Mouse (Mus musculus) frontal cortex, adult 2 months (tissue): Measurements from ENCODE around the gene Lrrc57. TPM values are rescaled to one million over a fixed set of nuclear protein-coding genes. Genes with fewer than 3 reads are reported as not detected.

Experiments
- polyA plus RNA-seq: library from polyadenylated mRNA; depleted of rRNA; stranded (reverse); fragments of >200 nt; gene quantifications from 2 replicates; pipeline ENCODE4 v1.2.3, GENCODE M21; 2012; rRNA removed

The Lrrc57 gene
- polyA plus RNA-seq, 1 experiment, result 35.1 TPM

Other genes starting within 250 kb of the Lrrc57 start
- gene Ganc, start 205.6 kb downstream of the Lrrc57 start, polyA plus RNA-seq, result 10.5 and 11.1 TPM in 2 replicates
- 23.2 and 24.1 TPM in 2 replicates for gene Tmem87a, start 205.4 kb downstream of the Lrrc57 start, polyA plus RNA-seq
- 6.1 and 10.3 TPM in 2 replicates for gene Capn3, start 153.5 kb downstream of the Lrrc57 start, polyA plus RNA-seq
- 73.3 and 79.9 TPM in 2 replicates for gene Zfp106, start 45.7 kb downstream of the Lrrc57 start, polyA plus RNA-seq
- gene Snap23, start 41.8 kb downstream of the Lrrc57 start, polyA plus RNA-seq, result 19.7 and 21.8 TPM in 2 replicates
- gene Haus2, start 137 bp downstream of the Lrrc57 start, polyA plus RNA-seq, result 14.9 and 17.1 TPM in 2 replicates
- 15.2 and 16.4 TPM in 2 replicates for gene Stard9, start 19.6 kb upstream of the Lrrc57 start, polyA plus RNA-seq
- gene Cdan1, start 240.6 kb upstream of the Lrrc57 start, polyA plus RNA-seq, result 26.8 and 31.6 TPM in 2 replicates
- 18.0 and 20.2 TPM in 2 replicates for gene Ttbk2, start 241.1 kb upstream of the Lrrc57 start, polyA plus RNA-seq